Mouse (Mus musculus) small intestine, adult 2 months (tissue): ENCODE results near the gene Spata32.

Experiments used
- CTCF ChIP-seq: fragments of 200-500 bp; IDR thresholded peaks from 2 replicates; pipeline ENCODE4 v1.5.1; 2012; ENCODE audit warnings: low read depth, mild to moderate bottlenecking, control low read depth, inconsistent platforms, low read length, moderate library complexity, mixed read lengths; ENCODE audit not compliant: insufficient replicate concordance, insufficient read length; ENCODE audit errors: extremely low read depth
- POLR2A ChIP-seq: fragments of 200-500 bp; IDR thresholded peaks from 2 replicates; pipeline ENCODE4 v1.6.1; 2012; ENCODE audit warnings: low read depth, mild to moderate bottlenecking, control low read depth, inconsistent platforms, low read length, moderate library complexity

DNA sequence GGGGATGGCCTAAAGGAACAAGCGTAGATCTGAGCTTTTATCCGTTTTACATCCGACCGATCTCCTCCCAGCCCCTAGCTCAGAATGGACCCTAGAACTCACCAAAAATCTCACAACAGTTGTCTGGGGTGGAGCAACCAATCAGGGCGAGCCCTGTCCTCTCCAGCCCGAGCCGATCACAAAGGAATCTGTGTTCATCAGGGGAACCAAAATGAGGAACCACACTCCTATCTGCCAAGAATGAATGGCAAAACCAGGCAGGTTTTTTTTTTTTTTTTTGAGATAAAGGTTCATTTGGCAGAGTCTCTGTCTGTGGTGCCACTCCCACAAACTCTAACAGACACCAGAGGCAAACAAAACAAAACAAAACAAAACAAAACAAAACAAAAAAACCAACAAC is 47.0 kb upstream of the Spata32 start:
- TF ChIP-seq CTCF (no peak), POLR2A (no peak)
